Mouse (Mus musculus) liver, adult 2 months (tissue): Measurements from ENCODE around the gene Olfr56.

ENCODE experiments used
- CTCF ChIP-seq: fragments of 200-500 bp; IDR thresholded peaks from 2 replicates; pipeline ENCODE4 v1.5.1; 2011; ENCODE audit warnings: low read depth, low read length, control low read depth
- POLR2A ChIP-seq: fragments of 200-500 bp; IDR thresholded peaks from 2 replicates; pipeline ENCODE4 v1.6.1; 2011; ENCODE audit warnings: low read length, control low read depth; ENCODE audit not compliant: insufficient read depth; ENCODE audit errors: extremely low read depth

GRCm38 (mm10) chr11:49088990-49089652 is 110.4 kb downstream of the Olfr56 start:
- TF ChIP-seq CTCF (no peak), POLR2A (no peak)
